Mouse (Mus musculus) right cerebral cortex, postnatal 36 days (tissue): Measurements from ENCODE around the gene Pcbp3.
A peak's percentile ranks its signal among the peaks of the same experiment; 100 is the strongest.
"Not testable (repeated sequence)": the region's sequence is repeated elsewhere in the genome, so short reads cannot be mapped to it uniquely, and the experiment has no call there.

Experiments used
- DNase-seq, 2 experiments: peaks; one replicate each; pipeline ENCODE4 v3.0.0; 2022; ENCODE audit warnings: low spot score in 2 of 2, mixed read lengths in 1 of 2

The Pcbp3 gene

GRCm38 (mm10) chr10:76961790-76962489, at the start of gene Pcbp3:
Gene Pcbp3, minus strand, starts transcription at chr10:76961887.
- DNase-seq, result peak; percentile 97 to 99

- no peak for DNase-seq
These were observed 47.0 kb upstream of the Pcbp3 start for GRCm38 (mm10) chr10:77008698-77009097.

- DNase-seq, result peak in 1 of 2 experiments; percentile 35
These were observed 46.4 kb upstream of the Pcbp3 start for GRCm38 (mm10) chr10:77008109-77008561.

GRCm38 (mm10) chr10:77007433-77008108, 45.9 kb upstream of the Pcbp3 start:
- no peak for DNase-seq

GRCm38 (mm10) chr10:77004936-77005335, 43.2 kb upstream of the Pcbp3 start:
- no peak for DNase-seq

GRCm38 (mm10) chr10:76997759-76998513, 36.2 kb upstream of the Pcbp3 start:
- no peak for DNase-seq

GRCm38 (mm10) chr10:76992456-76992855, 30.8 kb upstream of the Pcbp3 start:
- DNase-seq, result no peak

- no peak for DNase-seq
These were observed 26.9 kb upstream of the Pcbp3 start for GRCm38 (mm10) chr10:76988586-76988985.

- DNase-seq, result no peak
These were observed 16.4 kb upstream of the Pcbp3 start for GRCm38 (mm10) chr10:76978042-76978441.

GRCm38 (mm10) chr10:76976699-76977098, 15.0 kb upstream of the Pcbp3 start:
- no peak for DNase-seq

- no peak for DNase-seq
These were observed 12.2 kb upstream of the Pcbp3 start for GRCm38 (mm10) chr10:76973797-76974436.

- DNase-seq, result not testable (repeated sequence)
These were observed 10.6 kb upstream of the Pcbp3 start for GRCm38 (mm10) chr10:76972318-76972717.

GRCm38 (mm10) chr10:76970974-76971373, 9.3 kb upstream of the Pcbp3 start:
- no peak for DNase-seq

- DNase-seq, result no peak
These were observed 2.7 kb upstream of the Pcbp3 start for GRCm38 (mm10) chr10:76964436-76964835.

GRCm38 (mm10) chr10:76963997-76964396, 2.3 kb upstream of the Pcbp3 start:
- no peak for DNase-seq

- no peak for DNase-seq
These were observed 531 bp downstream of the Pcbp3 start for GRCm38 (mm10) chr10:76961156-76961555.

- DNase-seq, result no peak
These were observed 3.5 kb downstream of the Pcbp3 start for GRCm38 (mm10) chr10:76958201-76958600.

GRCm38 (mm10) chr10:76956200-76956599, 5.5 kb downstream of the Pcbp3 start:
- no peak for DNase-seq

GRCm38 (mm10) chr10:76941038-76941437, 20.6 kb downstream of the Pcbp3 start:
- no peak for DNase-seq

- no peak for DNase-seq
These were observed 24.9 kb downstream of the Pcbp3 start for GRCm38 (mm10) chr10:76936827-76937226.

- DNase-seq, result no peak
These were observed 26.9 kb downstream of the Pcbp3 start for GRCm38 (mm10) chr10:76934805-76935204.

GRCm38 (mm10) chr10:76931794-76932193, 29.9 kb downstream of the Pcbp3 start:
- DNase-seq, result no peak
